Mouse (Mus musculus) hindbrain, embryonic 16.5 days (tissue): Measurements from ENCODE around the gene Sbp. TPM values are rescaled to one million over a fixed set of nuclear protein-coding genes. Genes with fewer than 3 reads are reported as not detected.

ENCODE experiments used
- polyA plus RNA-seq: library from polyadenylated mRNA; unstranded; fragments of >200 nt; fragmentation: Nextera tagmentation; extraction: Ambion mirVana; gene quantifications from 2 replicates; pipeline ENCODE4 v1.2.1, GENCODE M21; 2015

Gene Sbp
- polyA plus RNA-seq, 1 experiment from 2014 or later = not detected

Other genes starting within 250 kb of the Sbp start
- gene 1520401A03Rik, start 218.9 kb upstream of the Sbp start, polyA plus RNA-seq = 0.13 TPM in 1 of 2 replicates, not detected in the other
- gene Pkmyt1, start 215.3 kb upstream of the Sbp start, polyA plus RNA-seq = 20.8 and 21.1 TPM in 2 replicates
- 81.4 and 84.1 TPM in 2 replicates for gene Paqr4, start 200.8 kb upstream of the Sbp start, polyA plus RNA-seq
- 1.4 and 1.8 TPM in 2 replicates for gene Kremen2, start 195.8 kb upstream of the Sbp start, polyA plus RNA-seq
- 202 and 203 TPM in 2 replicates for gene Flywch1, start 170.1 kb upstream of the Sbp start, polyA plus RNA-seq
- 73.9 and 86.2 TPM in 2 replicates for gene Flywch2, start 155.6 kb upstream of the Sbp start, polyA plus RNA-seq
- 410 and 420 TPM in 2 replicates for gene Srrm2, start 151.1 kb upstream of the Sbp start, polyA plus RNA-seq
- 1,167 and 1,245 TPM in 2 replicates for gene Elob, start 112.5 kb upstream of the Sbp start, polyA plus RNA-seq
- gene Prss33, start 105.6 kb upstream of the Sbp start, polyA plus RNA-seq = 0.17 TPM in 1 of 2 replicates, not detected in the other
- gene Prss32, start 97.8 kb upstream of the Sbp start, polyA plus RNA-seq = 0.14 TPM in 1 of 2 replicates, not detected in the other
- gene Prss41, start 97.5 kb upstream of the Sbp start, polyA plus RNA-seq = 1.2 and 2.0 TPM in 2 replicates
- not detected in 2 replicates for gene Prss21, start 73.6 kb upstream of the Sbp start, polyA plus RNA-seq
- not detected in 2 replicates for gene Dcpp1, start 60.8 kb upstream of the Sbp start, polyA plus RNA-seq
- gene Dcpp2, start 60.8 kb upstream of the Sbp start, polyA plus RNA-seq = not detected in 2 replicates
- 0.24 TPM in 1 of 2 replicates, not detected in the other for gene Dcpp3, start 24.2 kb upstream of the Sbp start, polyA plus RNA-seq
- not detected in 2 replicates for gene Sbpl, start 13.6 kb downstream of the Sbp start, polyA plus RNA-seq
- not detected in 2 replicates for gene Prss30, start 38.9 kb downstream of the Sbp start, polyA plus RNA-seq
- gene Prss22, start 56.4 kb downstream of the Sbp start, polyA plus RNA-seq = not detected in 2 replicates
- gene Prss27, start 96.5 kb downstream of the Sbp start, polyA plus RNA-seq = 0.12 and 0.16 TPM in 2 replicates
- gene Kctd5, start 131.8 kb downstream of the Sbp start, polyA plus RNA-seq = 82.0 and 89.9 TPM in 2 replicates
- 63.5 and 65.1 TPM in 2 replicates for gene Pdpk1, start 209.3 kb downstream of the Sbp start, polyA plus RNA-seq
- 35.2 and 41.0 TPM in 2 replicates for gene Amdhd2, start 222.1 kb downstream of the Sbp start, polyA plus RNA-seq
- 1,653 and 1,817 TPM in 2 replicates for gene Atp6v0c, start 228.0 kb downstream of the Sbp start, polyA plus RNA-seq